Mouse (Mus musculus) forebrain, embryonic 11.5 days (tissue): ENCODE data around the gene Zfp658. TPM values are rescaled to one million over a fixed set of nuclear protein-coding genes. Genes with fewer than 3 reads are reported as not detected.

Experiments
- ATAC-seq: fragments of 200-750 bp; cut with Nextera tagmentation; replicated peaks from 2 replicates; pipeline ENCODE4 v1.8.0; 2017; ENCODE audit warnings: moderate TSS enrichment; ENCODE audit not compliant: low FRiP score
- DNase-seq: peaks from one replicate; pipeline ENCODE4 v3.0.0-alpha.2; 2017; ENCODE audit warnings: low spot score
- H3K27ac ChIP-seq: fragments of 300-500 bp; sonication (generic); 2 replicates; pipeline ENCODE4 v1.5.1; 2014; ENCODE audit warnings: low read depth, low read length
- H3K27me3 ChIP-seq: fragments of 300-500 bp; sonication (generic); 2 replicates; pipeline ENCODE4 v1.6.1; 2014; ENCODE audit warnings: mild to moderate bottlenecking, low read length, mixed read lengths; ENCODE audit not compliant: control insufficient read depth, insufficient read depth
- H3K36me3 ChIP-seq: fragments of 300-500 bp; sonication (generic); 2 replicates; pipeline ENCODE4 v1.6.1; 2014; ENCODE audit warnings: mild to moderate bottlenecking, low read length, moderate library complexity, mixed read lengths; ENCODE audit not compliant: control insufficient read depth, insufficient read depth
- H3K4me1 ChIP-seq: fragments of 300-500 bp; sonication (generic); replicated peaks from 2 replicates; pipeline ENCODE4 v1.6.1; 2014; ENCODE audit warnings: low read length, mixed read lengths; ENCODE audit not compliant: control insufficient read depth, insufficient read depth
- H3K4me2 ChIP-seq: fragments of 300-500 bp; sonication (generic); 2 replicates; pipeline ENCODE4 v1.6.1; 2014; ENCODE audit warnings: low read depth, mild to moderate bottlenecking, low read length, moderate library complexity, mixed read lengths; ENCODE audit not compliant: severe bottlenecking
- H3K4me3 ChIP-seq: fragments of 300-500 bp; sonication (generic); 2 replicates; pipeline ENCODE4 v1.5.1; 2014; ENCODE audit warnings: low read depth, low read length
- H3K9ac ChIP-seq: fragments of 300-500 bp; sonication (generic); 2 replicates; pipeline ENCODE4 v1.6.1; 2014; ENCODE audit warnings: low read length
- H3K9me3 ChIP-seq: fragments of 300-500 bp; sonication (generic); 2 replicates; pipeline ENCODE4 v1.6.1; 2016; ENCODE audit warnings: low read length, mixed read lengths; ENCODE audit not compliant: control insufficient read depth
- whole genome bisulfite sequencing: fragments of 180-500 bp; shearing (Covaris S2); extraction: QIAGEN DNeasy Blood & Tissue Kit; methylation state at CpG from one replicate; pipeline ENCODE4 v1.1.7; 2014; 5-methylcytosine and 5-hydroxymethylcytosine counted together
- polyA plus RNA-seq: library from polyadenylated mRNA; unstranded; fragments of >200 nt; fragmentation: Nextera tagmentation; extraction: Ambion mirVana; gene quantifications from 2 replicates; pipeline ENCODE4 v1.2.1, GENCODE M21; 2014

Zfp658 gene
- polyA plus RNA-seq: 6.7 and 6.8 TPM in 2 replicates

DNA sequence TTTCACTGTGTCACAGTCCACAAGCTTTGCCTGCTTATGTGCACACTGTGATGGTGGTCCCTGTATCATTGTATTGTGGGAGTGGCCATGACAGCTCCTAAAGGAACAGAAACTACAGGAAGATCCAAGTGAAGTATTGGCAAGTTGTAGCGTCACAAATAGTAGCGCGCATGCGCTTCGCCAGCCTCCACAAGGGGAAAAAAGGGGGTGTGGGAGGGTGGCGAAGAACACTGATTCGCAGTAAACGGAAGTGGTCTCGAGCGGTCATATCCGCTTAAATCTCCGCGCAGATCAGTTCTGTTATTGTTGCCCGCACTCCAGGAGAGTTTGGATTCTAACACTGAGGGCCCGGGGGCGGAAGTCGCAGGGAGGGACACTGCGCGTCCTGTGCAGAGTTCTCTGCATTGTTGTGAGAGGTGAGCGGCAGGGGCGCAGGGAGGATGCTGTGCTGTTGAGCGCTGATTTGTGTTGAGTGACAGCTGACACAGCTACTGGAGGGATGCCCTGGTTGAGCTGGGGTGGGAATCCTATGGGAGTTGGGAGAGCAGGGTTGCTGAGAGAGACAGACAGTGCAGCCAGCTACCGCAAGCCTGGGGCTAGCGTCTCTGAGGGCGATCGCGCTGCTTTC is at the start of gene Zfp658:
TSS of gene Zfp658 (plus strand) at position 251 of the 628 bp plus-strand sequence.
- Histone ChIP-seq H3K9ac (peak within 1 kb of the TSS; percentile 79), H3K4me2 (peak within 1 kb of the TSS; percentile 56), H3K27ac (peak within 1 kb of the TSS; percentile 81), H3K4me1 (peaks cover 5% of the 10 kb centered on the region), H3K9me3 (no peaks in the 10 kb centered on the region), H3K4me3 (peak within 1 kb of the TSS; percentile 69), H3K27me3 (no peaks in the 10 kb centered on the region), H3K36me3 (no peaks in the 10 kb centered on the region; the same call in 1 of the 2 replicates)
- peak; percentile 90 for ATAC-seq
- peak; percentile 91 for DNase-seq
- WGBS: under 1% methylated on average over 27 of the region's 27 CpGs

DNA sequence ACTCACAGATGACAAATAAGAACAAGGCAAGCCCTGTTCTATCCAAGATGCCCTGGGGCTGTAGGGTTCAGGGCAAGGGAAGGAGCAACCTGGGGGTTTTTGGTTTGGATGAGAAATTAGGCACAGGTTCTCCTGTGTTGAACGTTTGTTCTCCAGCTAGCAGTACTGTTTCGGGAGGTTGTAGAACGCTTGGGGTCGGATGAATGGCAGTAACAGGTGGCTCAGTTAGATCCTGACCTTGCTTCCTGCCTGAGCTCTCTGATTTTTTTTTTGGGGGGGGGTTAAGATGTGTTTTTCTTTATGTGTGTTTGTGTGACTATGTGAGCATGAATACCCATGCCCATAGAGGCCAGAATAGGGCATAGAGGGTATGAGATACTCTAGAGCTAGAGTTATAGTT is 49.5 kb upstream of the Zfp658 start:
- Histone ChIP-seq H3K27me3 (no peaks in the 10 kb centered on the region), H3K4me3 (no peak overlapping the region), H3K9ac (no peak overlapping the region), H3K27ac (no peak overlapping the region), H3K4me2 (no peak overlapping the region), H3K9me3 (no peaks in the 10 kb centered on the region), H3K36me3 (no peaks in the 10 kb centered on the region), H3K4me1 (no peaks in the 10 kb centered on the region)
- WGBS: 79% methylated on average over 4 of the region's 4 CpGs
- no peak for DNase-seq
- no peak for ATAC-seq

DNA sequence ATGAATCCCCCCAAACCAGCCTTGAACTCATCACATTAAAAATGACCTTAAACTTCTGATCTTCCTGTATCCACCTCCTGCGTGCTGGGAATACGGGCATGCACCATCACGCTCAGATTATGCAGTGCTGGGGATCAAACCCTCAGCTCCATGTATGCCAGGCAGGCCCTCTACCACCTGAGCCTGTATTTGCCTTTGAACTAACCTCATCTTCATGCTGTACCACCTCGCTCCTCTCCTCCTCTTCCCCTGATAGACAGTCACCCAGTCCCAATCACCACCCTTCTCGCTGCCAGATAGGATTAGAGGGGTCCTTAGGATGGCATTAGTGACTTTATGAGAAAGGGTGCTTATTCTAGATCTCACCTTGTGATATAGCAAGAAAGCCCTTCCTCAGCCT is 47.0 kb upstream of the Zfp658 start:
- Histone ChIP-seq H3K4me2 (no peak overlapping the region), H3K27me3 (no peaks in the 10 kb centered on the region), H3K9me3 (no peaks in the 10 kb centered on the region), H3K4me3 (no peak overlapping the region), H3K27ac (no peak overlapping the region), H3K4me1 (no peaks in the 10 kb centered on the region), H3K36me3 (no peaks in the 10 kb centered on the region), H3K9ac (no peak overlapping the region)
- no peak for ATAC-seq
- WGBS: 90% methylated on average over 5 of the region's 5 CpGs
- no peak for DNase-seq

DNA sequence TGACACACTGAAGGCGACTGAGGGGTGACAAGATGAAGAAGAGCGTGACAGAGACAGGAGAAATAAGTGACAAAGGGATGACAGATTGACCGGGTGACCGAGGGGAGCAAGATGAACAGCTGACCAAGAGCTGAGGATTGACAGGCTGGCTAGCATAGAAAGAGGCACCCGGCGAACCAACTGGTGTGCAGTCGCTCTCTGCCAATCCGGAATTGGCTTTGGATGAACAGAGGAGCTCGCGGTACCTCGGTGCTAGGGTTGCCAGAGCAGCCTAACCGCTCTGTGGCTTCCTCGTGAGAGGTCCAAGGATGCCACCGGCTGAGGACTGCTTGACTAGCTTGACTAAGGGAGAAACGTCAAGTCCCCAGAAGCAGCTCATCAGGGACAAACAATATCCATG is 43.7 kb upstream of the Zfp658 start:
- Histone ChIP-seq H3K9me3 (no peaks in the 10 kb centered on the region), H3K4me3 (no peak overlapping the region), H3K27me3 (no peaks in the 10 kb centered on the region), H3K27ac (no peak overlapping the region), H3K4me1 (no peaks in the 10 kb centered on the region), H3K36me3 (no peaks in the 10 kb centered on the region), H3K9ac (no peak overlapping the region), H3K4me2 (no peak overlapping the region)
- DNase-seq: no peak
- 91% methylated on average over 15 of the region's 15 CpGs for WGBS
- no peak for ATAC-seq

DNA sequence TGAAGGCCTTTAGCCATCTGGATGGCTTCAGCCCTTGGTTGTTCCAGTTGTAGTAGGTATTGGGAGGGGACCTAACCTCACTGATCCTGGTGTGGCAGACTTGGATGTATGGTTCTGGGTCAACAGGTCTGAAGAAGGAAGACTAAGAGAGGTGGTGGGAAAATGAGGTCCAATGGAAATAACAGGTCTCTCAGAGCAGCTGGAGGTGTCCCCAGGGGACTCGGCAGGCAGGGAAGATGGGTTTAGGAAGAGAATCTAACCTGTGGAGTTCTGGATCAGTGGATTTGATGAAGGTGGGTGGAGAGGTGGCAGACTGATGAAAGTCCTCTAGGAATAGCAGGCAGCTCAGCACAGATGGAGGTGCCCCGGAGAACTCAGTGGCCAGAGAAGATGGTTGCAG is 39.3 kb upstream of the Zfp658 start:
- ATAC-seq: no peak
- Histone ChIP-seq H3K9me3 (no peaks in the 10 kb centered on the region), H3K9ac (no peak overlapping the region), H3K4me1 (no peaks in the 10 kb centered on the region), H3K36me3 (no peaks in the 10 kb centered on the region), H3K4me2 (no peak overlapping the region), H3K27ac (no peak overlapping the region), H3K27me3 (no peaks in the 10 kb centered on the region), H3K4me3 (no peak overlapping the region)
- no peak for DNase-seq
- WGBS: 87% methylated on average over 2 of the region's 2 CpGs

DNA sequence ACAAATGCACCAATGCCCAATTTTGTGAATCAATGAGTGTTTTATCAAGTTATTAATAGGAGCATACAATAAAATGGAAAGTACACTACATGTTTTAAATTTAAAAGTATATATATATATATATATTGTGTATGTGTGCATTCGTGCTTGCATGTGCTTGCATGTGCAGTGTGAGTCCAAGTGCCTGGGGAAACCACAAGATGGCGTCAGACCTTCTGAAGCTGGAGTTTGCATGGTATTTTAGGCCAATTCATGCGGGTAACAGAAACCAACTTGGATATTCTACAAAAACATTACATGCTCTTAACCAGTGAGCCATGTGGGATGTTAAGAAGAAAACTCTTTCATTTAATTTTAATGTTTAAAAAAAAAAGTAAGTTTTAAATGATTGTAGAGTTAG is 36.7 kb upstream of the Zfp658 start:
- no peak overlapping the region for H3K9ac ChIP-seq
- no peaks in the 10 kb centered on the region for H3K9me3 ChIP-seq
- no peaks in the 10 kb centered on the region for H3K27me3 ChIP-seq
- DNase-seq: no peak
- H3K4me3 ChIP-seq: no peak overlapping the region
- H3K4me1 ChIP-seq: no peaks in the 10 kb centered on the region
- no peak overlapping the region for H3K4me2 ChIP-seq
- no peaks in the 10 kb centered on the region for H3K36me3 ChIP-seq
- no peak overlapping the region for H3K27ac ChIP-seq
- 54% methylated on average over 3 of the region's 3 CpGs for WGBS
- ATAC-seq: no peak

DNA sequence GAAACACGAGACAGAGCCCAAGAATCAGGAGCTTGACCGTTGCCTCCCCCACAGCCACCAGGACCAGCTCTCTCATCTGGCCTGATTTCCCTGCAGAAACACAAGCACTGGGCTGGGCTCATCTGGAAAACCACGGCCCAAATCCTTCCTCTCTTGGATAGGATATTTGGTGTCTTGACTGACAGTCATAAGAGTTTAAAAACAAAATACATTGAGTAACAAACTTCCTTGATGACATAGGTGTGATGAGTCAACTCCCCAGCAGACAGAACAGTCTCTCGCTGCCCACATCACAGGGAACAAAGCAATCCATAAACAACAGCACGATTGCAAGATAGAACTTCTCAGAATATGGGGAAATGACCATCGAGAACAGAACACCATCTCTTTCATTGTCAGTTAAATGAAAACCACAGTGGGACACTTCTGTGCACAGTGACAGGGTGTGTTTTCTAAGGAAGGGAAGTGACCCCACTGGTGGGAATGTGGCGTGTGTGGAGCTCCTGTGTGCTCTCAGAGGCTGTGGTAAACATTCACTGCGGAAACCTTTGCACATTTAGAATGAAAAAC is 31.8 kb upstream of the Zfp658 start:
- ATAC-seq: no peak
- Histone ChIP-seq H3K27me3 (no peaks in the 10 kb centered on the region), H3K9me3 (no peaks in the 10 kb centered on the region), H3K4me3 (no peak overlapping the region), H3K27ac (no peak overlapping the region), H3K4me1 (no peaks in the 10 kb centered on the region), H3K4me2 (no peak overlapping the region), H3K9ac (no peak overlapping the region), H3K36me3 (no peaks in the 10 kb centered on the region)
- DNase-seq: no peak
- WGBS: 84% methylated on average over 8 of the region's 8 CpGs

DNA sequence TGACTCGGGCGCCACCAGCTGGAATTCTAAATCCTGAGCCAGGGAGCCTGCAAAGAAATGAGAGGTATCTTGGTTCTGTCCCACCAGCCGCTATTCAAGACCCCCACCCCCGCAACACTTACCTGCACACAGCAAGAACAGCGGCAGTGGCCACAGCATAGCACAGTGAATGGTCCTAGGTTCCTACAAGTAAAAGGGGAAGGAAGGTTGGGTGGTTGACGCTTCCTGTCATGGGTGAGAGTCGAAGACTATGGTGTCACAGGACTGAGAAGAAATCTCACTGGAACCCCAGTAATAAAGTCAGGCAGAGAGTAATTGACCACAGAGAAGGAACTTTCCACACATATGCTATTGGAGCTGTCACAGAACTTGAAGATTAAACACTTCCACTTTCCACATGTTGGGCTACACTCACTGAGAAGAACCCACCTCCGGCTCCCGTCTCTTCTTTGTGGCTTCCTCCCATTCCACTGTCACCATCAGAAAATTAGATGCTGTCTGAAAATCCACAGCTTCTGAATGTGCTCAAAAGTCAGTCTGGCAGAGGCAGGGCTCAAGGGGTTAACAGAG is 29.0 kb upstream of the Zfp658 start:
- WGBS: 87% methylated on average over 9 of the region's 9 CpGs
- H3K4me3 ChIP-seq: no peak overlapping the region
- no peaks in the 10 kb centered on the region for H3K9me3 ChIP-seq

DNA sequence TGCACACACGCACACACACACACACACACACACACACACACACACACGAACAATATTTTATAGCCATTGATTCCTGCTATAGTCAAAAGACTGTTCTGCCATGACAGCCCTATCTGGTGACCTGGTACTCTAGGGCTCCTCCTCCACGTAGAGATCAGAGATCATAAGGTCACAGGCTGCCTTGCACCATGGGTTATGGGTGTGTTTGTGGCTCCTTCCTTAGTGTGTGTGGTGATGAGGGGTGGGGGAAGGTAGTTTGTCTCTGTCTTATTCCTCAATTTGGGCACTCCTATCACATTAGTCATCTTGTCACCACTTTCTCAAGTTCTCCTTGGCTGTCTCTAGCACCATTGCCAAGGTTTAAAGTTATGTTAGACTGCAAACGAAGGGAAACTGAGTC is 23.5 kb upstream of the Zfp658 start:
- Histone ChIP-seq H3K27me3 (no peaks in the 10 kb centered on the region), H3K4me3 (no peak overlapping the region), H3K9me3 (no peaks in the 10 kb centered on the region), H3K9ac (no peak overlapping the region), H3K27ac (no peak overlapping the region), H3K36me3 (no peaks in the 10 kb centered on the region), H3K4me2 (no peak overlapping the region), H3K4me1 (no peaks in the 10 kb centered on the region)
- 73% methylated on average over 4 of the region's 4 CpGs for whole genome bisulfite sequencing
- ATAC-seq: no peak
- no peak for DNase-seq

More for the DNA sequence above, 29.0 kb upstream of the Zfp658 start:
- Histone ChIP-seq H3K27ac (no peak overlapping the region), H3K36me3 (no peaks in the 10 kb centered on the region), H3K4me2 (no peak overlapping the region), H3K4me1 (no peaks in the 10 kb centered on the region), H3K9ac (no peak overlapping the region), H3K27me3 (no peaks in the 10 kb centered on the region)
- DNase-seq (no peak), ATAC-seq (no peak)
